Mouse (Mus musculus) right cerebral cortex, postnatal 10 days (tissue): ENCODE measurements around the gene Glud1.

Experiments
- DNase-seq, 2 experiments: peaks; one replicate each; pipeline ENCODE4 v3.0.0; 2021; ENCODE audit warnings: low spot score in 2 of 2

Gene Glud1

GRCm38 (mm10) chr14:34310234-34310965 lies at the start of gene Glud1, which contains the start of gene Shld2:
Gene Glud1, plus strand, starts transcription at chr14:34310727.
Gene Shld2, minus strand, starts transcription at chr14:34310493.
- DNase-seq = peak; percentile 94

- DNase-seq = no peak
Measured at GRCm38 (mm10) chr14:34268046-34268445, 42.5 kb upstream of the Glud1 start.

GRCm38 (mm10) chr14:34273280-34273679 lies 37.2 kb upstream of the Glud1 start:
- DNase-seq = no peak

GRCm38 (mm10) chr14:34274141-34274540 lies 36.4 kb upstream of the Glud1 start:
- no peak for DNase-seq

- DNase-seq = no peak
Measured at GRCm38 (mm10) chr14:34275225-34275624, 35.3 kb upstream of the Glud1 start.

- no peak for DNase-seq
Measured at GRCm38 (mm10) chr14:34279726-34280125, 30.8 kb upstream of the Glud1 start.

GRCm38 (mm10) chr14:34280798-34281197 lies 29.7 kb upstream of the Glud1 start:
- DNase-seq = no peak

- no peak for DNase-seq
Measured at GRCm38 (mm10) chr14:34281736-34282269, 28.7 kb upstream of the Glud1 start.

GRCm38 (mm10) chr14:34288396-34288795 lies 22.1 kb upstream of the Glud1 start:
- DNase-seq = no peak

- DNase-seq = no peak
Measured at GRCm38 (mm10) chr14:34289259-34290015, 21.1 kb upstream of the Glud1 start.

- no peak for DNase-seq
Measured at GRCm38 (mm10) chr14:34290229-34290628, 20.3 kb upstream of the Glud1 start.

- DNase-seq = no peak
Measured at GRCm38 (mm10) chr14:34293641-34294040, 16.9 kb upstream of the Glud1 start.

GRCm38 (mm10) chr14:34296350-34296749 lies 14.2 kb upstream of the Glud1 start:
- DNase-seq = no peak

GRCm38 (mm10) chr14:34297038-34297437 lies 13.5 kb upstream of the Glud1 start:
- DNase-seq = no peak

- DNase-seq = no peak
Measured at GRCm38 (mm10) chr14:34297634-34298033, 12.9 kb upstream of the Glud1 start.

GRCm38 (mm10) chr14:34298871-34299700 lies 11.4 kb upstream of the Glud1 start:
- no peak for DNase-seq

- no peak for DNase-seq
Measured at GRCm38 (mm10) chr14:34302681-34303242, 7.8 kb upstream of the Glud1 start.

GRCm38 (mm10) chr14:34303265-34303680 lies 7.3 kb upstream of the Glud1 start:
- no peak for DNase-seq

- DNase-seq = no peak
Measured at GRCm38 (mm10) chr14:34309266-34309665, 1.3 kb upstream of the Glud1 start.

- no peak for DNase-seq
Measured at GRCm38 (mm10) chr14:34309907-34310233, 657 bp upstream of the Glud1 start.

- DNase-seq = peak; percentile 56 to 65
Measured at GRCm38 (mm10) chr14:34311021-34311631, 599 bp downstream of the Glud1 start.
